Mouse (Mus musculus): ENCODE measurements around the gene Cpeb4.

DNA sequence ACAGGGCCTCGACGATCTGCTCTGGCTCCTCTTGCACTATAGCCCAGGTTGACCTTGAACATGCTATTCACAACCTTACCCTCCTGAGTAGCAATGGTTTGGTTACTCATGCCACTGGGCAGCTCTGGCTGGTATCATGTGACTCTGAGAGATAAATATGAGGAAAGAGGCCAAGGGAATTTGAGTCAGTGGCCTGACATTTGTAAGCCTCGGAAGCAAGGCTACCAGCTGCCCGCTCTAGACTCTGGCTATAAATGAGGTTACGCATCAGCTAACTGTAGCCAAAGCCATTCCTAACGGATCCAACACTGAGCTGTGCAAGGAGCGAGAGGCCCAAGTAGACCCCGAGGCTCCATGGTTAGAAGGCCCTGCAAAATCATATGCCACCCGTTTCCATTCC is 49.5 kb upstream of the Cpeb4 start:
- no peak for TF ChIP-seq POLR2A (IDR thresholded peaks at IDR 0.05; ENCODE audit: borderline replicate concordance, control insufficient read depth, low read depth, low read length)
- no peak for TF ChIP-seq CTCF (IDR thresholded peaks at IDR 0.05; ENCODE audit: control insufficient read depth, insufficient read depth, low read length)
